Mouse (Mus musculus): Measurements from ENCODE around the gene Kcnj3.

DNA sequence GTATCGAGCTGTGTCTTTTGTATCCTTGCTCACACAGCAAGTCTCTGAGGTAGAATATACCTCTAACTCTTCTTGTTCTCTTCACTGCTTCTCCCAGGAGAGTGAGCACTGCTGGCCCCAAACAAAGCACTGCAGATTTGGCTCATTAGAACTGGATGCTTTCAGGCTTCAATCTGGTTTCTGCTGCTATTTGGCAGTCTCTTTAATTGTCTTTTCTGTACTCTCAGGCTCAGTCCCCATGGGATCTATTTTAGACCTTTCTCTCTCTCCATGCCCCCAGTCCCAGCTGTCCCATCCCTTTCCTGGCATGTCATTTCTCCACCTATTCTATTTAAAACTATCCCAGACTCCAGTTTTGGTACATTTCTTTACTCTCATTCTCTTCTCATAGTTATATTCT is 15.0 kb downstream of the Kcnj3 start:
- TF ChIP-seq POLR2A (IDR thresholded peaks at IDR 0.05; ENCODE audit: extremely low read depth, insufficient read depth, low read length): no peak
- no peak for TF ChIP-seq CTCF (IDR thresholded peaks at IDR 0.05; ENCODE audit: extremely low read depth, insufficient read depth, low read length)
